Mouse (Mus musculus): ENCODE results near the gene Rwdd2b. TPM values are rescaled to one million over a fixed set of nuclear protein-coding genes. Genes with fewer than 3 reads are reported as not detected.
A peak's percentile ranks its signal among the peaks of the same experiment; 100 is the strongest.

Rwdd2b gene
- total and polyA plus RNA-seq, 3 experiments, result 11.3 to 17.2 TPM; not detected in 1

DNA sequence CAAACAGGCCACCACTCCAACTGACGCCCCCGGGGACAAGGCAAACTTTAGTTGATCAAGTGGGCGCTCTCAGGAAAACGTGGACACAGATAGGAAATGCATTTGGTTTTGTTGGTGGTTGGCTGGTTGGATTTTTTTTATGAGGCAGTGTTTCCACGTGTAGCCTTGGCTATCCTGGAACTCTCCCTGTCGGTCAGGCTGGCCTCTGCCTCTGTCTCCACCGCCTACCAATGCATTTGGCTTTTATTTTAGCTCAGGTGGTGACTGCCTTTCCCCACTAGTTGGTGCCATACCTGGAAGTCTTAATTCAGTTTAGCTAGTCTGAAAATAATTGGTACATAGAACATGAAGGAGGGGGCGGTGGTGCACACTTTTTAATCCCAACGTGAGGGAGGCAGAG lies 716 bp upstream of the Rwdd2b start:
- peak overlapping the region; percentile 85 for H3K27ac ChIP-seq (ENCODE audit: control insufficient read depth, low read depth, low read length)
- no peaks in the 10 kb centered on the region for H3K27me3 ChIP-seq (ENCODE audit: control insufficient read depth in 1 of 2, insufficient read depth in 2 of 2, low read length in 2 of 2)
- peaks cover 2 to 10% of the 10 kb centered on the region in 2 experiments for H3K4me1 ChIP-seq (ENCODE audit: control insufficient read depth in 1 of 2, insufficient read depth in 2 of 2, low read length in 2 of 2)
- no peaks in the 10 kb centered on the region for H3K9me3 ChIP-seq (replicated peaks; ENCODE audit: insufficient read depth, low read length)
- peak overlapping the region; percentile 90 for H3K9ac ChIP-seq (ENCODE audit: control insufficient read depth, low read depth, low read length, poor library complexity, severe bottlenecking)
- 0 out of 2 replicates have a peak, but pooled peaks have one; percentile 28 for TF ChIP-seq ELF1 (IDR thresholded peaks at IDR 0.05; ENCODE audit: low read depth, low read length)
- TF ChIP-seq CTCF (IDR thresholded peaks at IDR 0.05 in 2 of 3, conservative IDR thresholded peaks at IDR 0.05 in 1 of 3; ENCODE audit: control insufficient read depth in 1 of 3, insufficient read depth in 1 of 3, low read depth in 2 of 3, low read length in 3 of 3, poor library complexity in 1 of 3, severe bottlenecking in 1 of 3), result peak in 2 of 3 experiments; percentile 41 to 56; a peak in 4 of 6 replicates
- no peak for TF ChIP-seq ZKSCAN1 (IDR thresholded peaks at IDR 0.05; ENCODE audit: low read depth, low read length)
- TF ChIP-seq MAX (IDR thresholded peaks at IDR 0.05; ENCODE audit: low read length), result peak; percentile 69
- peak; percentile 59 for DNase-seq (ENCODE audit: low read depth, low spot score)
- H3K36me3 ChIP-seq (ENCODE audit: control insufficient read depth in 1 of 2, insufficient read depth in 2 of 2, low read length in 2 of 2), result peaks cover 0 to 3% of the 10 kb centered on the region in 2 experiments; a peak in 2 of 4 replicates
- no peaks in the 10 kb centered on the region; the same call in 1 of the 2 replicates for H3K79me2 ChIP-seq (ENCODE audit: control insufficient read depth, insufficient read depth, low read length, poor library complexity)
- H3K4me3 ChIP-seq (ENCODE audit: control insufficient read depth in 1 of 2, insufficient read depth in 1 of 2, low read depth in 2 of 2, low read length in 2 of 2), result peak overlapping the region; percentile 81 to 86

DNA sequence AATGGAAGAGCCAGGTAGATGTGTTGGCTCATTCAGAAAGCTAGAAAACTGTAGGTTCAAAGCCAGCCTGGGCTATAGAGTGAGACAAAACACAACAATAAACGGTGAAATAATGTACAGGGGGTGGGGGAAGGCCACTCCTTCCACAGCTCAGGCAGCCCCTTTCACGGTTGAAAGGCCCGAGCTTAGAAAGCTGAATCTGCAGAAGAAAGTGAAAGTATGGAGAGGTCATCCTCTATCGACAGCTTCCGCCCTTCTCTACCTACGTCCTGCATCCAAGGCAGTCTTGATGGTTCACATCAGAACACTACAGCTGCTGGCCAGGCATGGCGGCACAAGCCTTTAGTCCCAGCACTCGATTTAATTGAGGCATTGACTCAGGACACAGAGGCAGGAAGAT lies 1.7 kb downstream of the Rwdd2b start:
- H3K36me3 ChIP-seq (ENCODE audit: control insufficient read depth in 1 of 2, insufficient read depth in 2 of 2, low read length in 2 of 2), result peaks cover 0 to 3% of the 10 kb centered on the region in 2 experiments; a peak in 2 of 4 replicates
- no peak for DNase-seq (ENCODE audit: low read depth, low spot score)
- H3K9me3 ChIP-seq (replicated peaks; ENCODE audit: insufficient read depth, low read length), result no peaks in the 10 kb centered on the region
- TF ChIP-seq ZNF384 (IDR thresholded peaks at IDR 0.05; ENCODE audit: low read depth, low read length), result no peak
- TF ChIP-seq CHD2 (IDR thresholded peaks at IDR 0.05; ENCODE audit: low read length), result no peak
- TF ChIP-seq E2F4 (IDR thresholded peaks at IDR 0.05; ENCODE audit: borderline replicate concordance, low read depth, low read length), result no peak
- TF ChIP-seq HCFC1 (IDR thresholded peaks at IDR 0.05; ENCODE audit: low read depth, low read length), result no peak
- TF ChIP-seq USF1 (IDR thresholded peaks at IDR 0.05; ENCODE audit: low read depth, low read length), result no peak
- no peak for TF ChIP-seq MAFK (IDR thresholded peaks at IDR 0.05; ENCODE audit: borderline replicate concordance, low read depth, low read length)
- TF ChIP-seq UBTF (IDR thresholded peaks at IDR 0.05; ENCODE audit: borderline replicate concordance, insufficient read depth, low read depth, low read length), result no peak
- TF ChIP-seq NRF1 (IDR thresholded peaks at IDR 0.05; ENCODE audit: insufficient read depth, low read depth, low read length, poor library complexity, severe bottlenecking), result no peak
- no peak for TF ChIP-seq SIN3A (IDR thresholded peaks at IDR 0.05; ENCODE audit: low read length)
- TF ChIP-seq NELFE (IDR thresholded peaks at IDR 0.05; ENCODE audit: low read depth, low read length), result no peak
- no peak for TF ChIP-seq ETS1 (IDR thresholded peaks at IDR 0.05; ENCODE audit: low read depth, low read length)
- no peak for TF ChIP-seq GABPA (IDR thresholded peaks at IDR 0.05; ENCODE audit: low read depth, low read length)
- TF ChIP-seq MYC (IDR thresholded peaks at IDR 0.05; ENCODE audit: low read depth, low read length), result no peak
- no peaks in the 10 kb centered on the region; the same call in 1 of the 2 replicates for H3K79me2 ChIP-seq (ENCODE audit: control insufficient read depth, insufficient read depth, low read length, poor library complexity)
- no peak overlapping the region for H3K27ac ChIP-seq (ENCODE audit: control insufficient read depth, low read depth, low read length)
- no peak overlapping the region; a peak in 1 of 4 replicates for H3K4me3 ChIP-seq (ENCODE audit: control insufficient read depth in 1 of 2, insufficient read depth in 1 of 2, low read depth in 2 of 2, low read length in 2 of 2)
- H3K9ac ChIP-seq (ENCODE audit: control insufficient read depth, low read depth, low read length, poor library complexity, severe bottlenecking), result no peak overlapping the region
- H3K4me1 ChIP-seq (ENCODE audit: control insufficient read depth in 1 of 2, insufficient read depth in 2 of 2, low read length in 2 of 2), result peaks cover 2 to 10% of the 10 kb centered on the region in 2 experiments
- no peaks in the 10 kb centered on the region for H3K27me3 ChIP-seq (ENCODE audit: control insufficient read depth in 1 of 2, insufficient read depth in 2 of 2, low read length in 2 of 2)
